Mouse (Mus musculus) inflammation-experienced regulatory T-cells, adult 6 months (primary cell): ENCODE data around the gene Ttc39a. TPM values are rescaled to one million over a fixed set of nuclear protein-coding genes. Genes with fewer than 3 reads are reported as not detected.
"Not testable (repeated sequence)": the region's sequence is repeated elsewhere in the genome, so short reads cannot be mapped to it uniquely, and the experiment has no call there.

Experiments used
- ATAC-seq: one replicate; pipeline ENCODE4 v1.8.0; 2017
- polyA plus RNA-seq, 3 experiments: library from polyadenylated mRNA; unstranded; fragments of 100-300 nt; shearing (Covaris generic); gene quantifications; one replicate each; pipeline ENCODE4 v1.2.1; 2017

Gene Ttc39a
- polyA plus RNA-seq, result under 1 TPM in 2 of 3 experiments, not detected in 1; 0.17 to 0.41 TPM

DNA sequence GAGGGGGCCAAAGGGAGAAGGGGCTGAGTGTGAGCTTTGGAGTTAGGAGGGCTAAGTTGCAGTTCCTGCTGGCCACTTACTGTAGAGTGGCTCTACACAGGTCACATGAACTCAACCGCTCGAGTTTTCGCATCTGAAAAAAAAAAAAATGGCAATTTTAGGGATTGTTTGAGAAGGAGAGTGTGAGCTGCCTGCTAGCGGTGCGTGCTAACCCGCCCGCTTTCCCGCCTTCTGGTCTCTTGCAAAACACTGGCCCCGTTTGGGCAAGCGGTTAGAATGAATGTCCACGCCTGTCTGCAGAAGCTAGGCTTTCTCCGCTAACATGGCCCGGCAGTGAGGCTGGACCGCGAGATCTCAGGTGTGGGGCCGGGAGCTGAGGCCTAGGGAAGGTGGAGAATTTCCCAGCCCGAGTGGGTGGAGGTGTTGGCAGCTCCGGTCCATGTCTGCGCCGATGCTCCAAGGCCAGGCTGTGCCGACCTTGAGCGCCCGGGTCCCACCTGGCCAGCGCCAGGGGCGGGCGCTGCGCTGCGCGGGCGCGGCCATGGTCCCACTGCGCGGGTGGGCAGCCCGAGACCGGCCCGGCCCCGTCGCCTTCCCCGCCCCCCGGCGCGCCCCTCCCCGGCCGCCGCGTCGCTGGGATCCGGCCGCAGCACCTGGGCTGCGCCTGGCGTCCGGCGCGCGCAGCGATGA lies at the start of gene Ttc39a:
Gene Ttc39a, plus strand, starts transcription at position 138 of the 690 bp plus-strand sequence.
- no peak for ATAC-seq

DNA sequence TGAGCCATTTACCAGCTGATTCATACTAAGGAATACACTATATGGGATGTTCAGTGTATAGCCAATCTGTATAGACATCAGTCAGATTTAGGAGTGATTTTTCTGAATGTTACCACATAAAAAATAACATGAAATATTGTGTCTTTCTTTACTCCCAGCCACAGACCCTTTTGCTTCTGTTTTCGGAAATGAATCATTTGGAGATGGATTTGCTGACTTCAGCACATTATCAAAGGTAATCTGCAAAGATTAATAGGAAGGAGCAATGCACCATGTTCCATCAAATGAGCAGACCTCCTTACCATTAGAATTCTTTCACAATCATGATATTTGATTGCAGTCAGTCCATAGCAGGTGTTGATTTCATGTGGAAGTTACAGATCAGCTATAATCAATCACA lies 28.3 kb upstream of the Ttc39a start:
- no peak for ATAC-seq

GRCm38 (mm10) chr4:109382457-109382856 lies 24.0 kb upstream of the Ttc39a start:
- ATAC-seq, result no peak

- no peak for ATAC-seq
These were observed 20.8 kb upstream of the Ttc39a start for GRCm38 (mm10) chr4:109385599-109385998.

DNA sequence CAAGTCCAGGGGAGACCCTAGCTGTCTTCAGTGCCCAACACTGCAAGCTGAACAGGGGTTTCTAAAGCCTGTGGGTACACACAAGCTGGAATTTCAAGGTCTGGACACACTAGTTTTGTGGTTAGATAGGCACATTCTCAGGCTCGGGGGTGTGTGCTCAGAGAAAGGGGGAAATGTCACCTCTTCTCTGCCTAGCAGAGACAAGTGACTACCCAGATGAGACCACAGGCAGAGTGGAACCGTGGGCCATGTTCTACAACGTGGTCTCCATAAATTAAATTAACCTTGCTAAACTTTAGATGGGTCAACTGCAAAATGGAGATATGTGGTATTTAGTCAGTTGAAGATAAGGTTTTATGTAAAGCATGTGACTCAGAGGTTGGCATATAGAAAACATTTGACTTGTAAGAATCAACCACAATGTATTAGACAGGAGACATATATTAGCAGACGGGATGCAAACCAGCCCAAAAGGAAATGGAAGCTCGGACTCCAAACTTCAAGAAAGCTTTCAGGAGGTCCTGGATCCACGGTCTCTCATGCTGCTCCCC lies 13.1 kb upstream of the Ttc39a start:
- ATAC-seq, result no peak

GRCm38 (mm10) chr4:109393902-109394301 lies 12.5 kb upstream of the Ttc39a start:
- no peak for ATAC-seq

DNA sequence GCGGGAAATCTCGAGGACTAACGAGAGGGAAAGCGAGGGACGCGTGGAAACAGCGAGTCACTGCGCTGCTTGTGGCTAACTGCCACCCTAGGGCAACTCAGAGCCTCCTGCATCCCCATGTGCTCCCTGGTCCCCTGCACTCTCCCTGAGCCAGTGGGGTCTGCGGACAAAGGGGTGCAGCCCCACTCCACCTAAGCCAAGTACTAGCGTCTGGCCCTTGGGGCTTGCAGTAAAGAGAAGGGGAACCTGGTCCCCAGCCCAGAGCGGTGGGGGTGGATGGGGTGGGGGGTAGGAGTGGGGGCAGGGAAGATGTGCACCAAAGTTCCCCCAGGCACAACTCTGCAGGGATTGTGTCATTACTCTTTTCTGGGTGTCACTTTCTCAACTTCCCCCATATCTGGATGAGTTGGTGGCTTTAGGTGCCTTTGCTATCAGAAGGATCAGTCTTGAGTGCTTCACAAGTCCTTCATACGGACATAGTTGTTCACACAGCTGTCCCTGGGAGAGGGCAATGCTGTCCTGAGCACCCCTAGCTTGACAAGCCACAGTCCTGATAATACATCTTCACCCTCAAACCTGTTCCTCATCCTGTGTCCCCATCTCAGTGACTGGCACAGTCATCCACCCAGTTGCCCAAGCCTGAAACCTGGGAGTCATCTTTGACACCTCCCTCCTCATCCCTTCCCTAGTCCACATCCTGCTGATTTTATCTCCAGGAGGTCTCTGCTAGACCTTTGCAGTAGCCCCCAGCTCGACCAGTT lies 11.9 kb upstream of the Ttc39a start:
- ATAC-seq, result no peak

DNA sequence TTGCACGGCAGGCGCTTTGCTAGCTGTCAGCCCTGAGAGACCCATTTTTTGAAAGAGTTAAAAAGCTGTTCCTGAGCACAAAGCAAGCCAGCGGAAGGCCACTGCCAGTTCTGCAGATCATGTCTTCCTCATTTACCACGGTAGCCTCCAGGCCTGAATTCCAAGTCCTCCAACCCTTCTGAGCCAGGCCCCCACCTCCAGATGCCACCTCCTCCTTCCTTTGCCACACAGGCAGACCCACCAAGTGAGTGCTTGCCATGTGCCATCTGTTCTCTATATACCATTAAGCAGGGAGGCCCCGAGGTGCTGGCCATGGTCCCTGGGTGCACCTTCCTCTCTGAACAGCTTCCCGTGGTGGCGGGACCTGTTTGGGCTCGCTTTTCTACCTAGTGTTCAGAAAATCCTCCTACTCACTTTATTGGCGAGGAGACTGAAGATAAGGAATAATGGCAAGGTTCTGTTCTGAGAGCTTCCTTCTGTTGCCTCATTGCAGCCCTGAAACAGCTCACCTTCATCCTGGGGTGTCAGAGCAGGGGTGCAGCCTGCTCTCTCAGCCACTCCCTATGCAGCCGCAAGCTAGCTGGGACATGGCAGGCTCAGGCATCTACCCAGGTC lies 6.0 kb upstream of the Ttc39a start:
- ATAC-seq, result no peak

DNA sequence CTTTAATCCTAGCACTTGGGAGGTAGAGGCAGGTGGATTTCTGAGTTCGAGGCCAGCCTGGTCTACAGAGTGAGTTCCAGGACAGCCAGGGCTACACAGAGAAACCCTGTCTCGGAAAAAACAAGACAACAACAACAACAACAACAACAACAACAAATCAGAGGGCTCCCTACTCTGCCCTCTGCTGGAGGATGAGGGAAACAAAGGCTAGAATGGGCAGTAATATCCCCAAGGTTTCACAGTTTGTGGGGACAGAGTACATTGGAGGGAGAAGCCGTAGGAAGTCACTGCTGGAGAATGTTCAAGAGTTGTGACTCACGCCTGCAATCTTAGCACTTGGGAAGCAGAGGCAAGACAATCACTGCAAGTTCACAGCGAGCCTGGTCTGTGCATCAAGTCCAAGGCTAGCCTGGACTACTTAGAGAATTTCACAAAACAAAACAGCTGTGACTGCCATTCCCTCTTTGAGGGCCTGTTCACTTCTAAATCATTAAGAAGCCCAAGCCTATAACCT lies 5.2 kb upstream of the Ttc39a start:
- ATAC-seq, result no peak

GRCm38 (mm10) chr4:109404908-109405307 lies 1.5 kb upstream of the Ttc39a start:
- not testable (repeated sequence) for ATAC-seq

GRCm38 (mm10) chr4:109405415-109405814 lies 1.0 kb upstream of the Ttc39a start:
- no peak for ATAC-seq

- ATAC-seq, result no peak
These were observed 353 bp upstream of the Ttc39a start for GRCm38 (mm10) chr4:109406054-109406485.

DNA sequence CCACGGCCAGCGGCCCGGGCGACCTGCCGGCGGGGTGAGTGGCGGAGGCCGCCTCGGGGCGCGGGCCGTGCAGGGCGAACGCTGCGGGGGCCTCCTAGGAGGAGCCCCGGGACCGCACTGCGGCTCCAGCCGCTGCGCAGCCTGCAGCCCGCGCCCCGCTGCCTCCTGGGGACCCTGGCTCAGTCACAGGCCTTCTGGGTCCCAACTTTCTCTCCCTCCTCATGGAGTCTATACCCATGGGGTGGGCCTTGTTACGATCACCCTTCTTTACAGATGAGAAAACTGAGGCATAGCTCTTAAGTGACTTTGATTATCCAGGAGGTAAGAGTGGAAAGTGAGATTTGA lies 725 bp downstream of the Ttc39a start:
- no peak for ATAC-seq

DNA sequence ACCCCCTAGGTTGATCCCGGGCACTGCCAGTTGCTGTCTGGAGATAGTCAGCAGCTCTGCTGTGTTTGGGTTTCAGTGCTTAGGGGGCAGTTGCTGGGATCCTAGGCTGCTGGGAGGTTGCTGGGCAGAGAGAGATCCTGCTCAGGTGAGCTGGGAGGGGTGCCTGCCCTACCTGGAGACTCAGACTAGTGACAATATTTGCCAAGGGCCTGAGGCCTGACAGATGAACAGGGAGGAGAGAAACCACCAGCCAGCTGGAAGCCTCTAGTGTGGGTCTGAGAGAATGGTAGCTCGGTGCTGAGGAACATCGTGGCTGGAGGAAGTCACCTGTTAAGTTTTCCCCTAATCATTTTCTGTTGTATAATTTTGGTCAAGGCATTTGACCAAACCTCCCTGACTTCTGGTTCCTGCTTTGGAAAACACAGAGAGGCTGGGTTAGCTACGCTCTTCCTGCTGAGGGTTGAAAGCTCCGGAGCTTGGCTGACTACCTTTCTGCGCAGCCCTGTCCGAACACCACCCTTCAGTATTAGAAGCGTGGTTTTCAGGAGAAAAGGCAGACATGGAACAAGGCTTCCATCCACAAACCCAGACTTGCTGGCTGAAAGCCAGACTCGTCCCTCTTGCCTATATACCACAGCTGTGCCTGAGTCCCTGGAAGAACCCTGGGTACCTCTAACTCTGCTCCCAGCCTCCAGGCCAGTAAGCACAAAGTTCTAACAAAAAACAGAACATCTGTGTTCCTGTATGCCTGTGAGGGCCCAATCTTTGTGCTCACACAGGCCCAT lies 1.5 kb downstream of the Ttc39a start:
- ATAC-seq, result no peak

DNA sequence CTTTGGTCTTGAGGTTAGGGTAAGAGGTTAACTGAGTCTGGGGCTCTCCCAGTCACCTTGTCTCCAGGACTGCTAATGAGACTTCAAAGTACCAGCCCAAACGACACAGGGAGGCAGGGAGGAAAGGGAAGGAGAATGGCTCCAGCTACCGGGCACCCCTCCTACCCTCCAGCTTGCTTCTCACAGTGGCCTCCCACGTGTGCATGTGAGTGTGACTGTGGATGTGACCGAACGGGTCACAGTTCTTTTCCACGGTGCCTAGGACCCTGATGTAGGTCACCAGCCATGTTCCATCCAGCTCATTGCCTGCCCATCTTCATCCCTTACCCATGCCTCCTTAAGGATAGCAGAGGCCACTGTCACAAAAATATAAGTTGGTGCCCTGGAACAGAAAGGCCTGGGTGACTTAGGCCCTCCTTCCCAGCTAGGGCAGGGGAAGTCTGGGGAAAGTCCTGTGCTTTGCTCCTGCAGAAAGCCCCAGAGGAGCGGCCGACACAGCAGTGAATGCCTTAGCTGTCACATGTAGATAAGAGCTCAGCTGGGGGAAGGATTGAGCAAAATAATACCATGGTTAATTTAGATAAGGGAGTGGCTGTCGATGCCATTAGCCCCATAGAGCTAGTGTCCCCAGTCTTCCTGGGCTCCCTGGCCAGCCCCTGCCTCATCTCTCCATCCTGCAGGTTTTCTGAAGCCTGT lies 4.4 kb downstream of the Ttc39a start:
- ATAC-seq, result no peak

DNA sequence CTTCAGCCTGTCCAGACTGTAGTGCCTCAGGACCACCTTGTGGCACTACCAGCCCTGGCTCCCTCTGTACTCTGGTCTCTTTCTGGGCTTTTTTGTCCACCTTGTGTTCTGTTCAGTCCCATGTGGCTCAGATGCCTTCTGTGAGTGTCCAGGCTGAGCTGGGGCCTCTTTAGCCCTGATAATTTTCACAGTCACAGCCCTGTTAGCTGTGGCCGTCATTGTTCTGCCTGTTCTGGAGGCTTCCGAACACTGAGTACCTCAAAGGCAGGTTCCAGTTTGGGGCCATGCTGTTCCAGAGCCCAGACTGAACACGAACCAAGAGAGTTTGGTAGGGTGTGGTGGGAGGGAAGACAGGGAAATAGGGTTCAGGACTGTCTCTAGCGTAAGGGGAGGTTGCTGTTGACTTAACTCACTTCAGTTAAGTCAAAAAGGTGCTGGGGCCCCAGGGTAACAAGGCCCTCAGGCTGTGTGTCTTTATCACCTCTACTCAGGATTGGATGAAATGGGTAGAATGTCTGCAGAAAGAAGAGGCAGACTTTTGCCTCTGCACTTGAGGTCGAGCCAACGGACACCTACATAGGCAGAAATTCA lies 5.0 kb downstream of the Ttc39a start:
- no peak for ATAC-seq

GRCm38 (mm10) chr4:109412233-109412632 lies 5.8 kb downstream of the Ttc39a start:
- ATAC-seq, result no peak

- no peak for ATAC-seq
These were observed 11.6 kb downstream of the Ttc39a start for GRCm38 (mm10) chr4:109417998-109418397.

DNA sequence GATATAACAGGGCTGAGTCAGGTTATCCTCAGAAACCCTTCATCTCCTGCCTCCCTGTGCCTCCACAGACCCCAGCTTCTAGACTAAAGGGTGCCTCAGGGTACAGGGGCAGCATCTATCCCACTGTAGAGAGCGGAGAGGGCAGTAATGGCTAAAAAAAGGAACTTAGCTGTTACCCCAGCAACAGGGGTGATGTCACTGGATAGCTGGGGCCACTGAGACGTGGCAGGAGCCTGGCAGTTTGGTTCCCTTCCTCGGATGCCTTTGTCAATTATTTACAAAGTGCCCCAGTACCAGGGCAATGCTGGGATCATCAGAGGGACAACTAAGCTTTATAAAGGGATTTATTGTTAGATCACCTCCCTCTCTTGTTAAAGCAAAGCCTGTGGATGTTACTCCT lies 12.6 kb downstream of the Ttc39a start:
- no peak for ATAC-seq

DNA sequence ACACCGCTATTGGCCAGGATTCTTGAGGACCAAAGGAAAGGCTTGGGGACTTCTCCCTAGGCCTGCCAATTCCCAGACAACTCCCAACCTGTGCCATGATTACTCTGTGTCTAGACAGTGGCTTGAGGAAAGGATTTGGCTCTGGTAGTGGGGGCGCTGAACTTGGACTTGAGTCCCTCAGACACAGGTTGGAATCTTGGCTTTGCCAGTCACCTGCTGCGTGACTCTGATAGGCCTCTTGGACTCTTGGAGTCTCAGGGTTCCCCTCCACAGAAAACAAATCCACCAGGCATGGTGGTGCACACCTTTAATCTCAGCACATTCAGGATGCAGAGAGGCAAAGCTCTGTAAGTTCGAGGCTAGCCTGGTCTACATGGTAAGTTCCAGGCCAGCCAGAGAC lies 13.1 kb downstream of the Ttc39a start:
- ATAC-seq, result no peak

- ATAC-seq, result no peak
These were observed 13.8 kb downstream of the Ttc39a start for GRCm38 (mm10) chr4:109420138-109420795.
